Mouse (Mus musculus) E14TG2a.4 (cell line): Measurements from ENCODE around the gene Mtfr1l.
A peak's percentile ranks its signal among the peaks of the same experiment; 100 is the strongest.

Source experiments
- H3K27me3 ChIP-seq: 2 replicates; pipeline ENCODE4 v1.6.1; 2014; ENCODE audit warnings: low read length, control low read depth; ENCODE audit not compliant: insufficient read depth
- H3K36me3 ChIP-seq: 2 replicates; pipeline ENCODE4 v1.6.1; 2014; ENCODE audit warnings: low read length, control low read depth; ENCODE audit not compliant: insufficient read depth
- H3K4me1 ChIP-seq: replicated peaks from 2 replicates; pipeline ENCODE4 v1.6.1; 2014; ENCODE audit warnings: low read depth, low read length, control low read depth
- H3K4me3 ChIP-seq: replicated peaks from 2 replicates; pipeline ENCODE4 v1.5.1; 2014; ENCODE audit warnings: mild to moderate bottlenecking, low read length
- H3K9me3 ChIP-seq: 2 replicates; pipeline ENCODE4 v1.6.1; 2014; ENCODE audit warnings: low read length, control low read depth
- CTCF ChIP-seq: conservative IDR thresholded peaks from 2 replicates; pipeline ENCODE4 v1.5.1; 2014; ENCODE audit warnings: low read length
- NANOG ChIP-seq: IDR thresholded peaks from 2 replicates; pipeline ENCODE4 v1.6.1; 2014; ENCODE audit warnings: borderline replicate concordance, low read length, mixed read lengths
- POU5F1 ChIP-seq: IDR thresholded peaks from 2 replicates; pipeline ENCODE4 v1.6.1; 2014; ENCODE audit warnings: low read length, borderline replicate concordance

The Mtfr1l gene

DNA sequence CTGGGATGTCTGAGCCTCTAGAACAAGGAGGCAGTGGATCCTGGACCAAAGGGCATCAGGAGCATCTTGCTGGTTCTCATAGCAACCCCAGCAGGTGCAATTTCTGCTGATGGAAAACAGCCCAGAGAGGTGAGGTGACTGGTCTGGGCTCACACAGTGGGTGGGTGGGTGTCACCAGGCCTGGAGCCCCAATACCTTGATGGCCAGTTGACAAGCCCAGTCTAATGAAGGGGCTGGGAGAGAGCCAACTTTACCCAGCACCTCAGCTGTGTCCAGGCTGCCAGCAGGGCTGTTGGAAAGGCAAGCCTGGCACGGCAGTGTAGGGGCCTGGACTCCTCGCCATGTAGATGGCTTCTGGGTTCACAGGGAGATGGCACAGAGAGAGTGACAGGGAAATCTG is 26.8 kb upstream of the Mtfr1l start:
- H3K9me3 ChIP-seq = peaks cover 6% of the 10 kb centered on the region
- H3K4me1 ChIP-seq = peaks cover 33% of the 10 kb centered on the region
- TF ChIP-seq NANOG = no peak
- TF ChIP-seq CTCF = no peak
- no peak for TF ChIP-seq POU5F1
- H3K27me3 ChIP-seq = no peaks in the 10 kb centered on the region
- H3K4me3 ChIP-seq = no peak overlapping the region
- H3K36me3 ChIP-seq = peaks cover 9% of the 10 kb centered on the region; the same call in 1 of the 2 replicates

DNA sequence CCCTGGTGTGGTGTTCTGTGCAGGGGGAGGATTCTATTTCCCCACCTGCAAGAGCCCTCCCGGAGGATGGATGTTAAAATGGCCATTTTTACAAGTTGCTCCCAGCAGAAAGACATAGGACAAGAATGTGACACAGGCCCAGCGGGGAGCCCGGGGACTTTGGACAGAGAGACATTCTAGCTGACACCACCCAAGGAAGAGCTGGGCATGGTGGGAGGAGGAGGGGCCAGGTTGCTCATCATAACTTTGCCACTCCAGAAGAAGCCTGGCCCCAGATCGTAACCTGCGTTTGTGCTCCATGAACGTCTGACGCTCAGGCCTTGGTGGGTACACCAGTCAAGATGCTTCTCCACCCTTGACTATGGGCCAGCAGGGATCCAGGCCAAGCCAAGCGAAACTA is 25.5 kb upstream of the Mtfr1l start:
- Histone ChIP-seq H3K4me1 (peaks cover 22% of the 10 kb centered on the region), H3K27me3 (no peaks in the 10 kb centered on the region), H3K4me3 (no peak overlapping the region), H3K9me3 (peaks cover 6% of the 10 kb centered on the region), H3K36me3 (peaks cover 9% of the 10 kb centered on the region; the same call in 1 of the 2 replicates)
- TF ChIP-seq POU5F1 = no peak
- TF ChIP-seq NANOG = no peak
- TF ChIP-seq CTCF = no peak

DNA sequence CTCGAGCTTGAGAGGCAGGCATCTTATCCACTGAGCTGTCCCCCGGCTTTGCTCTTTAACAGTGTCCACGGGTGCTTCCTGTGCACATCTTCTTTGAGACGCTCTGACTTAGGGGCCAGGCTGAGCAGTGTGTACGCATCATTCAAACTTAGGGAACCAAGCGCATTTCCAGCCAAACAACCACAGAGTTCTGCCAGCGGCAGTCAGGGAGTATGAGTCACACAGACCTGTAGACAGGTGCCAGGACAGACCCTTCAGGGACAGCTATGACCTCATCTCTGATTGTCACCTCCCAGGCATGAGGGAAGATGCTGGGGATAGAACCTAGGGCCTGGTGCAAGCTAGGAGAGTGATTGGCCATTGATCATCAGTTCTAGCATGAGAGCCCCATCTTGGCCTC is 24.0 kb upstream of the Mtfr1l start:
- peaks cover 14% of the 10 kb centered on the region for H3K4me1 ChIP-seq
- TF ChIP-seq CTCF (no peak), NANOG (no peak), POU5F1 (no peak)
- no peaks in the 10 kb centered on the region for H3K9me3 ChIP-seq
- H3K4me3 ChIP-seq = no peak overlapping the region
- H3K36me3 ChIP-seq = no peaks in the 10 kb centered on the region
- no peaks in the 10 kb centered on the region for H3K27me3 ChIP-seq

DNA sequence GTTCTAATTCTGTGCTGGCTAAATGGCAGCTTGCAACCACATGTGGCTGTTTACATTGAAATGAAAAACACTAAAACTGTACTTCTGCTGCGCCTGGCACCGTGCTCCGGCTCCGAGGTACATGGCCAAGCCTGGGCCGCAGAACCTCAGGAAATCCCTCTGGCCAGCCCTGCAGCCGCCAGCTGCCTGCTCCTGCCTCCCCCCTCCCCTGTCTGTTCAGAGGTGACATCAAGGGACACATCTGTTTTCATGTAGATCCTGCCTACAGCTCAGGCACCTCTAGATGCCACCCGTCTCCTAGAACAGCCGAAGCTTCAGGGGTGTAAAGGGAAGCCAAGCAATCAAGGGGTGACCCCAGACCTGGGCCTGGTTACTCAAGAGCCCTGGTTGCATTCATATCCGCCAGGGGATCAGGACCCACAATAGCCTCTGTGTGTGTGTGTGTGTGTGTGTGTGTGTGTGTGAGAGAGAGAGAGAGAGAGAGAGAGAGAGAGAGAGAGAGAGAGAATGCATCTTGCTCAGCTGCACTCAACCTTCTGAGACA is 23.5 kb upstream of the Mtfr1l start:
- Histone ChIP-seq H3K4me3 (no peak overlapping the region), H3K4me1 (peaks cover 14% of the 10 kb centered on the region), H3K9me3 (no peaks in the 10 kb centered on the region), H3K27me3 (no peaks in the 10 kb centered on the region), H3K36me3 (no peaks in the 10 kb centered on the region)
- TF ChIP-seq NANOG = no peak
- no peak for TF ChIP-seq CTCF
- TF ChIP-seq POU5F1 = no peak

DNA sequence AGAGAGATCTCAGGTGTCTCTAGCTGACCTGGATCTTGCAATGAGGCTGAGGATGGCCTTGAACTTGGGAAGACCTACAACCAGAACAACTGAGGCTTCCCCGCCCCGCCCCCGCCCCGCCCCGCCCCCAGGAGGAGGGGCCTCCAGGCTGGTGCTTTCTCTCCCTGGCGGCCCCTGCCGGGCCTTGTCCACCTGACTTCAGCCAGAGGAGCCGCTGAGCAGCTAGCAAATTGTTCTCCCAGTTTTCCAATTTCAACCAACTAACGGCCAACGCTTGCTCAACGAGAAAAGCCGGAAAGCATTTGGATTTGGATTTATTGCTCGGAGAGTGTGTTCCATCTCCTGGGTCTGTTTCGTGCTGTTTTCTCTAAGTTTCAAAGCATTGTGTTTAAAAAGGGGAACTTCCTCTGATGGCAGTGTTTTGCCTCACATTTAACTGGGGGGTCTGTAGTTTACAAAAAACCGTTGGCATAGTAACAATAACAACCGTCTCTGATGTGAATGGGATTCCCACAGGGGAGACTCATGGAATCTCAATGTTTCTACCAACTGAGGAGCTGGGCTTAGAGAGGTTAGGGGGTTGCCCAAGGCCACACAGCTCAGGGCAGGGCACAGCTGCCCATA is 22.6 kb upstream of the Mtfr1l start:
- Histone ChIP-seq H3K4me3 (no peak overlapping the region), H3K36me3 (no peaks in the 10 kb centered on the region), H3K9me3 (no peaks in the 10 kb centered on the region), H3K4me1 (peaks cover 14% of the 10 kb centered on the region), H3K27me3 (no peaks in the 10 kb centered on the region; the same call in 1 of the 2 replicates)
- TF ChIP-seq CTCF (no peak), POU5F1 (no peak), NANOG (no peak)

DNA sequence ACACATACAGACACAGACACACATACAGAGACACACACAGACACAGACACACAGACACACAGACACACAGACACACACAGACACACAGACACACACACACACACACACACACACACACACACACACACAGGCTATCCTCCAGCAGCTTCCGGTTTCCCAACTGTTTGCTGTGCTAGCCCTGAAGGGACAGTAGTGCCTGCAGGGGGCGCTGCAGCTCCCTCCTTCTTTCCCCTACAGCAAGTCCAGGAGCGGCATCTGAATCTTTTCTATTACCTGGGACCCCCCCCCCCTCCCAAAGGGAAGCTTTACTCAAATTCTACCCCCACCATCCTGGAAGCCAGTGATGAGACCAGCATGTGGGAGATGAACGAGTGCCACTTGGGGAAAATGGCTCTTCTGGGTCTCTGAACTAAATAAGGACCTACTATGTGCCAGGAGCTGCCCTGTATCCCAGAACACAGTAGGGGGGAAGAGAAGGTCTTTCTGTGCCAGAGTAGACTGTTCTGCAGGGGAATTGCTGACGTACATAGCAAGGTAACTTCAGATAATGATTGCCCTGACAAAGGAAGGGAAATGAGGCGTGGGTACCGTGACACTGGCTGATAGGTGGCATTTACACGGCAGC is 20.9 kb upstream of the Mtfr1l start:
- H3K9me3 ChIP-seq = no peaks in the 10 kb centered on the region
- TF ChIP-seq CTCF = peak; percentile 29
- no peak for TF ChIP-seq NANOG

DNA sequence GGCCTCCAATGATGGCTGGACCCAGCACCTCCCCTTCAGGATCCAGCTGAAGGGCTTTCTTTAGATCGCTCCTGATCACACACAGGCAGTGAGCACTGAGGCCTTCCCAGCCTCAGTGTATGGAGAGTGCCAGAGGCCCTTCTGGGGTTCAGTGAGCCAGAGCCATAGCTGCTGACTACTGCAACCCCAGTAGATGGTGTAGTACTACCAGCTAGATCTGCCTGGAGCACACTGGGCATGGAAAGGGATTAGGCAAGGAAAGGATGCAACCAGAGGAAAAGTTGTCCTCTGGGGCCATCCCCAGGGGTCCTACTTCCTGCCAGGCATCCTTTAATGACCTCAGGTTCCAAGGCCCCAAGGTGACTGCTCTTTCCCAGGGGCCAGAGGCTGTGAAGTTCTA is 18.4 kb upstream of the Mtfr1l start:
- Histone ChIP-seq H3K4me3 (no peak overlapping the region), H3K4me1 (peaks cover 21% of the 10 kb centered on the region), H3K27me3 (peaks cover 22% of the 10 kb centered on the region), H3K9me3 (no peaks in the 10 kb centered on the region), H3K36me3 (no peaks in the 10 kb centered on the region)
- TF ChIP-seq POU5F1 (no peak), NANOG (no peak), CTCF (no peak)

More for the DNA sequence above, 20.9 kb upstream of the Mtfr1l start:
- Histone ChIP-seq H3K36me3 (no peaks in the 10 kb centered on the region), H3K4me1 (peaks cover 20% of the 10 kb centered on the region), H3K4me3 (no peak overlapping the region), H3K27me3 (peaks cover 12% of the 10 kb centered on the region)

DNA sequence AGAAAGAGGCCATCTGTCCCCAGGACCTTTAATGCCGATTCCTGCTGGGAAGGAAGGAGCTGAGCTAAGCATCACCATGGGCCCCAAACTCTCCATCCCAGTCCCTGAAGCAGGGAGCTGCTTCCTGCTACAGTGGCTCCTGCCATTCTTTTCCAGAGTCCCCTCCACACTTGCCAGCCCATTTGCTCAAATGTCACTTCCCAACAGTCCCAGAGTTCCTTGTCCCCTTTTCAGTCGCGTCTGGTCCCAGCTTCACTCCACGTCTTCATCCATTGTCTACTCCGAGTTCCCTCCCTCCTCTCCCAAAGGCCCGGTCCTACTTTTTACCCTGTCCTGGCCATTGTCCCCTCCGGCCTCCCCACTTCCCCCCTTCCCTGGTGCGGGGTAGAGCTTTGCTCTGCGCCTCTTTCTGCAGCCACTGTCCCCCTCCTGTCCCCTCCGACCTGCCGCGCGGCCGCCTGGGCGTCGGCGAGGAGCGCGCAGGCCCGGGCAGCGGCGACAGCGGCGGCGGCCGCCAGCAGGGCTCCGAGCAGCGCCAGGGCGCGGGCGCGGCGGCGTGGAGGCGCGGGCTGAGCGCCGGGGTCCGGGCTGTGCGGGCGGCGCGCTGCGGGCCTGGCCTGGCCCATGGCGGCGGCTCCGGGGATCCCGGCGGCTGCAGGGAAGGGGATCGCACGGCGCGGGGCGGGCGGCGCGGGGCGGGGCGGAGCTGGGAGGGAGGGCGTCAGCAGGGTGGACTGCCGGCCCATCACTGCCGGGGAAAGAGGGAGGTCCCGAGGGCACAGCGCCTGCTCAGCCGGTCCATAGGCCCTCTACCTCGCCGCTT is 16.5 kb upstream of the Mtfr1l start, which contains the start of gene Selenon:
Gene Selenon (minus strand): TSS at position 673 of the 823 bp plus-strand sequence.
- no peaks in the 10 kb centered on the region for H3K9me3 ChIP-seq
- H3K27me3 ChIP-seq = peaks cover 22% of the 10 kb centered on the region
- TF ChIP-seq POU5F1 (no peak), CTCF (no peak), NANOG (no peak)
- peak within 1 kb of the TSS; percentile 77 for H3K4me3 ChIP-seq
- peaks cover 27% of the 10 kb centered on the region for H3K4me1 ChIP-seq
- no peaks in the 10 kb centered on the region for H3K36me3 ChIP-seq
